Mouse (Mus musculus) E14TG2a.4 (cell line): Measurements from ENCODE around the gene Ppp1r1b.

Experiments
- CTCF ChIP-seq: conservative IDR thresholded peaks from 2 replicates; pipeline ENCODE4 v1.5.1; 2014; ENCODE audit warnings: low read length
- NANOG ChIP-seq: IDR thresholded peaks from 2 replicates; pipeline ENCODE4 v1.6.1; 2014; ENCODE audit warnings: borderline replicate concordance, low read length, mixed read lengths

DNA sequence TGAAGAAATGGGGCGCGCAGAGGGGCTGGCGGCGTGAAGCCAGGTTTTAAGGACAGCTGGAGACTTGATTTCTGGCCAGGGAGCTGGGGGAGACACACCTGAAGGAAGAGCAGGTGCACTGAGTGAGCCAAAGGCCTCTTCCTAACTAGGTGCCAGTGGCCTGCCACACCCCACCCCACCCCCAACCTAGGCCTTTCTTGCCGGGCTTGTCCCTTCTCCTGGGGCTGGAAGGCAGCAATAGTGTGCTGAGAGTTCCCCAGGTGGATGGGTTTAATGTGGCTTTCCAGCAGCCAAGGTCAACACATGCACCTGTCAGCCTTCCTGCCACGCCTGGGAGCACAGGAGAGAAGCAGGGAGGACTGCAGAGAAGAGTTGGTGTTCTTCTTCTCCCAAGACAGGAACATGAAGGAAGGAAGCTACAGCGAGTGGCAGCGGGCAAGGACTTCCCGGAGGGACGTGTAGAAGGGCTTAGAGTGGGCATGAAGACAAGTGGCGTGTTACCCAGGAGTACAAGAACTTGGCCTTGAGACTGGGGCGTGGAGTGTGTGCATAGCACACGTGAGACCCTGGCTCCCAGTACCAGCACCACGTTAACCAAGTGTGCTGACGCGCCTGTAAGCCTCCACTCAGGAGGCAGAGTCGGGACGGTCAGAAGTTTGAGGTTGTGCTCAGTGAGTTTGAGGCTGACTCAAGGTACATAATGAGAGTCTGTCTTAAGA is 4.2 kb downstream of the Ppp1r1b start:
- TF ChIP-seq CTCF (no peak), NANOG (no peak)
